Mouse (Mus musculus): ENCODE measurements around the gene Gpr1.

- TF ChIP-seq MAX (IDR thresholded peaks at IDR 0.05; ENCODE audit: low read depth) (no peak), POLR2AphosphoS2 (IDR thresholded peaks at IDR 0.05; ENCODE audit: insufficient read length, low read depth) (no peak), MYOD1 (IDR thresholded peaks at IDR 0.05; ENCODE audit: control insufficient read depth in 1 of 3, insufficient read length in 2 of 3, low read depth in 2 of 3) (no peak)
Measured at GRCm38 (mm10) chr1:63253291-63253690, 38.9 kb upstream of the Gpr1 start.
